Mouse (Mus musculus): ENCODE data around the gene Hnf1b. TPM values are rescaled to one million over a fixed set of nuclear protein-coding genes. Genes with fewer than 3 reads are reported as not detected.

Gene Hnf1b
- total RNA-seq, 2 experiments from 2014 or later = not detected

DNA sequence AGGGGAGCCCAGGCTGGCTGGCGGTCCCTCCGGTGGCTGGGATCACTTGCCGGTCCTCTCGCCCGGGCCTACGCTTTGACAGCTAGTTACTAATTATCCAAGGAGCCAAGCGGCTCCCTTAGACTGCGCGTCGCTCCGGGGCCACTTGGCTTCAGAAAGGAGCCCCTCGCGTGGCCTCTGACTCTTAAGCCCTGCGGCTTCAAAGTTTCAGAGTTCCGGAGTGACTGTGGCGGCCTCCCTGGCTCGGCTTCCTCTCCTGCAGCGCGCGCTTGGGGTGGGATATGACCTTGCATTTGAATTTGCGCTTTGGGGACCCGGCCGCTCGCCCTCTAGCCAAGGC is 2.1 kb downstream of the Hnf1b start:
- peak in 1 of 2 experiments; percentile 8 for DNase-seq
- intact Hi-C loops (cut with DNase I) = no loop called here

GRCm38 (mm10) chr11:83852501-83853211 is 2.8 kb downstream of the Hnf1b start:
- peak in 1 of 2 experiments; percentile 22 for DNase-seq
- intact Hi-C loops (cut with DNase I) = no loop called here

GRCm38 (mm10) chr11:83853221-83853792 is 3.4 kb downstream of the Hnf1b start:
- peak in 1 of 2 experiments; percentile 12 for DNase-seq
- intact Hi-C loops (cut with DNase I) = no loop called here

- intact Hi-C loops (cut with DNase I) = no loop called here
- no peak for DNase-seq
Observed at GRCm38 (mm10) chr11:83854091-83854490, 4.2 kb downstream of the Hnf1b start.

DNA sequence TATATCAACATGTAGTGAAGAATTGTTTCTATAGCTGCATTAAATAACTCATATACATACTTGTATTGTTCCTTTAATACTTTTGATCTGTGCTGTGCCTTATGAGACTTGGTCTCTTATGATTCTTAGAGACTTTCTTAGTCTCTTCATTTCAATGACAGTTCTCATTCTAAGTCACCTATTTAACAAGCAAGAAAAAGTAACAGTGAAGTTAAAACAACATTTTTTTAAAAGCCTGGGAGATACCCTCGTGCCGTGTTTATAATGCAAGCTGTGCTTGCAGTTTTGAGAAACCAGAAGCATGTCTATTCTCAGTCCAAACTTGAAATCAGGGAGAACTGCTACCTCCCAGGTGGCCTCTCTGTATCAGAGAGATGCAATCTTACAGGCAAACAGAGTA is 4.8 kb downstream of the Hnf1b start:
- intact Hi-C loops (cut with DNase I) = no loop called here
- no peak for DNase-seq

GRCm38 (mm10) chr11:83857256-83857655 is 7.4 kb downstream of the Hnf1b start:
- intact Hi-C loops (cut with DNase I) = no loop called here
- no peak for DNase-seq

DNA sequence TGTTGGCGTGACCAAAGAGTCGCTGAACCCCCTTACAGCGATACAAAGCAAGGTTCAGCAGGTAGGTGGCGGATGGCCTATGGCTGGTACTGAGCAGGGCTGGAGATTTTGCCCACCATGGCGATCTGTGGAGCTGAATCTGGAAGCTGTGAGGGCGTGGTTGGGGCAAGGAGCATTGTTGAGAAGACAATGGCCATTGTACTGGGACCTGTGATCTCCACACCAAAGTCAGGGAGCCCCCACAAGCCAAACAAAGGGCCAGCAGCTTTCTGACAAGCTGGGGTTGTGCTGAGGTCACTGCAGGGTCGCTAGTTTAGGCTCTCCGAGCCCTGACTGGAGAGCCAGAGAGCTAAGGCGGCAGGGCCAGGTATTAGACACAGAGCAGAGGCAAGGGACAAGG is 15.4 kb downstream of the Hnf1b start:
- no peak for DNase-seq
- intact Hi-C loops (cut with DNase I) = no loop called here

- intact Hi-C loops (cut with DNase I) = no loop called here
- no peak for DNase-seq
Observed at GRCm38 (mm10) chr11:83867571-83867970, 17.7 kb downstream of the Hnf1b start.

GRCm38 (mm10) chr11:83869147-83869546 is 19.3 kb downstream of the Hnf1b start:
- DNase-seq = no peak
- intact Hi-C loops (cut with DNase I) = no loop called here

DNA sequence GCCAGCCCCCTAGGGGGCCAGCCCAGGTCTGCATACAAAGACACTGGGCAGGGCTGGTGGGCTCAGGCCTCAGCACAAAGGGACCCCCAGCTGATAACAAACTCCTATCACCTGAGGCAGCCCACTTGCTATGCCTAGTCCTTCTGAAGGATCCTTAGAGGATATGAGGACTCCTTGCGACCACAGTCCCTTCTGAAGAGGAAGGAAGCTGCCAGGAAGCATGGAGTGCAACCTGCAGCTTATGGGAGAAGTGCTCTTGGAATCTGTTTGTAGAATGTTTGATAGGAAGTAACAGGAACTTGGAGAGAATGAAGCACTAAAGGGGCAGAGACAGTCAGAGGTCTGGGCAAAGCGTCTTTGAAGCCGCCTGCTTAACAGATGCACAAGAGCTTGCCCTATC is 19.8 kb downstream of the Hnf1b start:
- DNase-seq = no peak
- intact Hi-C loops (cut with DNase I) = no loop called here

- intact Hi-C loops (cut with DNase I) = no loop called here
- DNase-seq = no peak
Observed at GRCm38 (mm10) chr11:83871780-83872554, 22.1 kb downstream of the Hnf1b start.

- intact Hi-C loops (cut with DNase I) = no loop called here
- DNase-seq = no peak
Observed at GRCm38 (mm10) chr11:83873509-83873908, 23.6 kb downstream of the Hnf1b start.

GRCm38 (mm10) chr11:83876630-83877029 is 26.8 kb downstream of the Hnf1b start:
- intact Hi-C loops (cut with DNase I) = no loop called here
- DNase-seq = no peak

DNA sequence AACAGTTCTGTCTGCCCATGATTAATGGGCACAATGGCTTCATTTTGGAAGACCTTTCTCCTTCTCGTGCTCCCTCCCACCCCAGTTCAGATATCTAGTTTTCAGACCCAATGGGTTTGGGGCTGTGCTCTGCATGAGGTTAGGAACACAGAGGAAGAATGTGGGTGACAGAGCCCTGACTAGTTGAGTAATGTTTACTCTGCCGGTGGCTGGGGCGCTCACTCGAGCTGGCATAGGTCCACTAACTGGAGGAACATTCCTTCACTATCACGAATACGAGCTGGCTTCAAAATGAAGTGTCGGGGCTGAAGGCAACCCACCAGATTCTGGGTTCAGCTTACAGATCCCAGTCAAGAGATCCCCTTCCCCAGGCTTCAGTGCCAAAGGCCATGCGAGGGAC is 27.9 kb downstream of the Hnf1b start:
- intact Hi-C loops (cut with DNase I) = no loop called here
- DNase-seq = peak in 1 of 2 experiments; percentile 4

DNA sequence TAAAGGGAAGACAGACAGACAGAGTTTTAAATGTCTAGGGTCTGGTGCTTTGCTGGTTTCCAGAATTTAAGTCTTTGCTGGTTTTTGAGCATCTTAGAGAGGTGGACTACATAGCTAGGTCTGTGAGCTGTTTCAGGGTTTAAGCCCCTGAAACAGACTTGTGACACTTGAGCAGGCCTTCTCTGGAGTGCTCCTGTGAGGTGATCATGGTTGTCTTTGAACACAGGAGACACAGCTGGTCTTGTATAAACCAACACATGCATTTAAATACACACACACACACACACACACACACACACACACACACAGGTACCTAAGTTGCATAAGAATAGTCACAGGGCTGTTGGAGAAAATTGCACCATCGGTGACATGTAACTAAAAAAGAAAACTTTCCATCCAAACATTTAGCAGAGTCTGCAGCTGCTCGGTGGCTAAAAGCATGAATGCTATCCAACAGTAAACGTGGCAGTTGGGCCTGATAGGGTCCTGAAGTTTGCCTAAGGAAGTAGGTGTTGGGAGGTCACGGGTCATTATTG is 28.6 kb downstream of the Hnf1b start:
- intact Hi-C loops (cut with DNase I) = no loop called here
- DNase-seq = no peak

DNA sequence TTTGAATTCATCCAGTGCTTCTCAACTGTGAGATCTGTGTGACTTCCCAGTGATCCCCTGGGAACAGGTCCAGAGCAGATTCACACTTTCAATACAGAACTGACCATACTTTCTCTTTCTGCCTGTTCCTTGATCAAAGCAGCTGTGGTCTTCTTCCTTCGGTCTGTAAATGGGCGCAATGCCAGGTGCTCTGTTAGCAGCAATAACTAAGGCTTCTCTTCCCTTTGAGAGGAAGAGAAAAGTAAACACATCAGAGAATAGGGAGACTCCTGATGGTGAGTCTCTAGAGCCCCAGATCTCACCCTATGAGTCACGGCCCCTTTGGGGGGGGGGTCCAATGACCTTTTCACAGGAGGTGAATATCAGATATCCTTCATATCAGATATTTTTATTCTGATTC is 29.3 kb downstream of the Hnf1b start:
- no peak for DNase-seq
- intact Hi-C loops (cut with DNase I) = no loop called here

DNA sequence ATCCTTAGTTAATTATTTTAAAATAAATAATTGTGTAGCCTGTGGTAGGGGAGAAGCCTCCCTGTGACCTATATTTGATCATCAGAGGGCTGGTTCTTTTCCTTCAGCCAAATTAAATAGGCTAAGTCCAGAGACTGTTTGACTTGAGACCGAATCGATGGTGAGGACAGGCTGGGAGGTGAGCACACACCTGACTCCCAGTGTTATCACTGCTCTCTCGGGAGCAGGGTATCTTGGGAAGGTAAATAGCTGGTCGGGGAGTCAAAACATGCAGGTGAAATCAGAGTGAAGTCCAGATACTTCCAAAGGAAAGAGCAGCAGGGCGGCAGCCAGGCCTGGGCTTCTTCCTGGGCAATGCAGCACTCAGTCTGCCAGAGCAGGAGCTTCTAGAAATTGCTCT is 31.6 kb downstream of the Hnf1b start:
- intact Hi-C loops (cut with DNase I) = no loop called here
- no peak for DNase-seq

DNA sequence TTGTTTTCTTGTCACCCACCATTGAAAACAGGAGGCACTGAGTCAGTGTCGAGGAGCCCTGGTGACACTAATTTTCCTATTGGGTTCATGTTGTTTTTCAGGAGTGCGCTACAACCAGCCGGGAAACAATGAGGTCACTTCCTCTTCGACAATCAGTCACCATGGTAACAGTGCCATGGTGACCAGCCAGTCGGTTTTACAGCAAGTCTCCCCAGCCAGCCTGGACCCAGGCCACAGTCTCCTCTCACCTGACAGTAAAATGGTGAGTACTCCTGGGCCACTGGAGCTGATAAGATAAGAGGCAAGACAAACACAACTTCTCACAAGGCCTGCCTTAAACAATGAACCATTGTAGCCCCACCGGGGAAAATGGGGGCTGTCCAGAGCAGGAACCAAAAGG is 32.7 kb downstream of the Hnf1b start:
- intact Hi-C loops (cut with DNase I) = no loop called here
- DNase-seq = no peak

DNA sequence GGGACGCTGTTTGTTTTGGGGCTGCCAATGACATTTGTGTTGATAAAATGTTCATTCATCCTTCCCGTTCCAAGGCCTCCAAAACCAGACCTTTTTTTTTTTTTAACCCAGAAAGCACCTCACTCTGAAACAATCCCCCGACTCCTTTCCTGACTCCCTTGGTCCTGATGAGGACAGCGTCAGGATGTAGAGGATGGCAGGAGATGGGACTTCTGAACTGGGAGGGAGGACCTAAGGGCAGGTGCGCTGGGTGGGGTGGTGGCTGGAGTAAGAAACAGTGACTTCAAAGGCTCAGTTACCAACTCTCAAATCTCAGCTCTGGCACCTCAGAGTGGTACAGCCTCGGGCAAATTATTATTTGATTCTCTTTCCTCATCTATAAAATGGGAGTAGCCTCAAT is 33.2 kb downstream of the Hnf1b start:
- intact Hi-C loops (cut with DNase I) = no loop called here

GRCm38 (mm10) chr11:83883812-83884211 is 33.9 kb downstream of the Hnf1b start:
- intact Hi-C loops (cut with DNase I) = no loop called here
- no peak for DNase-seq

More for the DNA sequence above, 33.2 kb downstream of the Hnf1b start:
- no peak for DNase-seq

DNA sequence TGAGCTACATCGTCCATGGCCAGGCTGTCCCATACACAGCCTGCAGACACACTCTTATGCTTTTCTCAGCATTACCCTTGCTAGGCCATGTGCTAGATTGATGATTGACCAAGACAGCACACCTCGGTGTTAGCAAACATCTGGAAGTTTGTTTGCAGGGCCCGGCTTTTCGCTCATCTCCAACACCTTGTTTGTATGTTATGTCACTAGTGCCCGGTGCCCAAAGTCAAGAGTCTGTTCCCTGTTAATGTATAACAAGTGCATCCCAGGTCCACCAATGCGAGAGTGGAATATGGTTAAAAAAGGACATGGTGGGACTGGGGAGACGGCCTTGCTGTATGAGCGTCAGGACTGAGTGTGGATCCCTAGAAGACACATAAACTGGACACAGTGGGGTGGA is 35.3 kb downstream of the Hnf1b start:
- intact Hi-C loops (cut with DNase I) = no loop called here
- DNase-seq = no peak

GRCm38 (mm10) chr11:83886746-83887145 is 36.9 kb downstream of the Hnf1b start:
- no peak for DNase-seq
- intact Hi-C loops (cut with DNase I) = no loop called here

Measured in heart, postnatal 36 days (tissue).